31 mouse cellular contexts compared by ENCODE assay signal in the genomic region with DNA sequence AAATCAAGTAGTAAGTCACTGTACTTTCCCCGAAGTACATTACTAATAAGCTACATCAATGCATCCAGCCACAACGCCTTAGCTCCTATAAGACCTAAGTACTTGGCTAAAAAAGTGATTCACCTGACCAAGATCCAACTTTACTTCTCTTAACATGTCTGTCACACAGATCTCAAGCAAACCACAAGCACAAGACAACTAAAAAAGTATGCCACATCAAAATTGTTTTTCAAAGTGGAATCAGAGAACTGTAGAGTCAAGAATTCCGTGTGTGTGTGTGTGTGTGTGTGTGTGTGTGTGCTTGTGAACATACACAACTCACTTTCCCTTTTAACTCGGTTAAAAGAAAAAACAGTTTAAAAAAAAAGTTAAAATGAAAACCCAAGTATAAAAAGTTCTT. TPM values are rescaled to one million over a fixed set of nuclear protein-coding genes. Genes with fewer than 3 reads are reported as not detected.
DNase-seq lines count a peak whose midpoint lies in the region; ATAC-seq lines count a peak whose summit lies in the region.
"Had no signal": no experiment of that assay in that cellular context is flagged by ENCODE, and none has a peak within 500 bp of the region (broad histone marks: within the 10 kb centered on the region; RNA-seq: fewer than 3 reads in every experiment).

No protein-coding gene starts in this region.

- peak overlapping the region; percentile 24 for H3K4me2 ChIP-seq in hindbrain, embryonic 12.5 days (replicated peaks)
- H3K4me2 ChIP-seq in hindbrain, embryonic 11.5 days (replicated peaks; ENCODE audit: low read depth, low read length): no peak overlapping the region
- 0 out of 2 replicates have a peak overlapping the region, but pooled peaks have one; percentile 5 for H3K4me2 ChIP-seq in midbrain, embryonic 13.5 days (replicated peaks)
- H3K4me2 ChIP-seq in stomach, embryonic 16.5 days (ENCODE audit: low read depth, low read length): peak overlapping the region; percentile 41
- H3K4me2 ChIP-seq: embryonic facial prominence, embryonic 15.5 days; forebrain, embryonic 12.5 days; heart, embryonic 15.5 days had no signal

- H3K27ac ChIP-seq in hindbrain, embryonic 12.5 days: no peak overlapping the region
- no peak overlapping the region for H3K27ac ChIP-seq in hindbrain, embryonic 11.5 days (ENCODE audit: low read depth, low read length)
- H3K27ac ChIP-seq in midbrain, embryonic 13.5 days: no peak overlapping the region
- H3K27ac ChIP-seq in midbrain, embryonic 10.5 days (replicated peaks): no peak overlapping the region
- no peak overlapping the region for H3K27ac ChIP-seq in stomach, embryonic 16.5 days (ENCODE audit: low read length)
- H3K27ac ChIP-seq: embryonic facial prominence, embryonic 10.5 days; embryonic facial prominence, embryonic 15.5 days; forebrain, embryonic 12.5 days; heart, embryonic 10.5 days; heart, embryonic 15.5 days; hindbrain, embryonic 15.5 days; liver, embryonic 14.5 days; macrophage had no signal

- WGBS in hindbrain, embryonic 12.5 days: 84% methylated on average over 4 of the region's 4 CpGs
- WGBS in hindbrain, embryonic 11.5 days: 90% methylated on average over 4 of the region's 4 CpGs
- 85% methylated on average over 4 of the region's 4 CpGs for WGBS in midbrain, embryonic 13.5 days
- WGBS in midbrain, embryonic 10.5 days: 89% methylated on average over 4 of the region's 4 CpGs
- WGBS in stomach, embryonic 16.5 days: 64% methylated on average over 4 of the region's 4 CpGs

- no peak for DNase-seq in hindbrain, embryonic 11.5 days (ENCODE audit: low spot score)
- DNase-seq in midbrain, embryonic 10.5 days (ENCODE audit: low spot score): no peak
- peak; percentile 42 for DNase-seq in T-cell, adult 2 months (ENCODE audit: low spot score)
- no peak for DNase-seq in kidney, postnatal 25 days
- DNase-seq: adrenal gland, adult 2 months; adrenal gland, postnatal 36 days; cerebellum, adult 18-20 months; forebrain, postnatal 0 days; gastrocnemius, postnatal 14 days; kidney, adult 9 months; kidney, postnatal 10 days; layer of hippocampus, adult 9-11 months; liver; lung, adult 2 months; lung, postnatal 10 days; right cerebral cortex, postnatal 4 days; thymus, adult 18-20 months had no signal

- peaks cover 34% of the 10 kb centered on the region for H3K36me3 ChIP-seq in hindbrain, embryonic 12.5 days
- peaks cover 2% of the 10 kb centered on the region; the same call in 1 of the 2 replicates for H3K36me3 ChIP-seq in hindbrain, embryonic 11.5 days (ENCODE audit: control insufficient read depth, insufficient read depth, low read length)
- peaks cover 38% of the 10 kb centered on the region for H3K36me3 ChIP-seq in midbrain, embryonic 13.5 days
- H3K36me3 ChIP-seq in midbrain, embryonic 10.5 days: peaks cover 46% of the 10 kb centered on the region
- 0 out of 2 replicates have a peak, but pooled peaks cover under 1% of the 10 kb centered on the region for H3K36me3 ChIP-seq in stomach, embryonic 16.5 days (ENCODE audit: control insufficient read depth, insufficient read depth, low read length)
- H3K36me3 ChIP-seq: hindbrain, embryonic 15.5 days had no signal

- H3K9ac ChIP-seq in hindbrain, embryonic 12.5 days: no peak overlapping the region
- H3K9ac ChIP-seq in hindbrain, embryonic 11.5 days (ENCODE audit: low read depth, low read length): no peak overlapping the region
- H3K9ac ChIP-seq in midbrain, embryonic 13.5 days (replicated peaks): no peak overlapping the region
- H3K9ac ChIP-seq in stomach, embryonic 16.5 days (ENCODE audit: low read length): no peak overlapping the region
- H3K9ac ChIP-seq: embryonic facial prominence, embryonic 15.5 days; forebrain, embryonic 12.5 days; forebrain, postnatal 0 days; heart, embryonic 15.5 days; hindbrain, embryonic 15.5 days; liver, embryonic 14.5 days had no signal

- no peak for ATAC-seq in hindbrain, embryonic 12.5 days (ENCODE audit: low FRiP score)
- ATAC-seq in hindbrain, embryonic 11.5 days (ENCODE audit: low FRiP score): no peak
- ATAC-seq in midbrain, embryonic 13.5 days: no peak
- no peak for ATAC-seq in stomach, embryonic 16.5 days (ENCODE audit: insufficient read depth, low FRiP score)
- ATAC-seq: activated CD4-positive, CD25-positive, alpha-beta regulatory T cell, adult 4 months; forebrain, postnatal 0 days; intestine, postnatal 0 days; midbrain, embryonic 16.5 days had no signal

- H3K4me3 ChIP-seq in hindbrain, embryonic 12.5 days: no peak overlapping the region
- no peak overlapping the region for H3K4me3 ChIP-seq in hindbrain, embryonic 11.5 days (ENCODE audit: low read depth, low read length)
- H3K4me3 ChIP-seq in midbrain, embryonic 13.5 days (replicated peaks): no peak overlapping the region
- H3K4me3 ChIP-seq in midbrain, embryonic 10.5 days: no peak overlapping the region
- H3K4me3 ChIP-seq in stomach, embryonic 16.5 days (replicated peaks; ENCODE audit: low read length): no peak overlapping the region
- H3K4me3 ChIP-seq: embryonic facial prominence, embryonic 15.5 days; forebrain, embryonic 12.5 days; heart, embryonic 10.5 days; heart, embryonic 15.5 days had no signal

- peaks cover 56% of the 10 kb centered on the region for H3K4me1 ChIP-seq in hindbrain, embryonic 12.5 days
- no peaks in the 10 kb centered on the region for H3K4me1 ChIP-seq in hindbrain, embryonic 11.5 days (replicated peaks; ENCODE audit: control insufficient read depth, insufficient read depth, low read length)
- peaks cover 77% of the 10 kb centered on the region for H3K4me1 ChIP-seq in midbrain, embryonic 13.5 days (replicated peaks)
- peaks cover 42% of the 10 kb centered on the region for H3K4me1 ChIP-seq in midbrain, embryonic 10.5 days
- H3K4me1 ChIP-seq in stomach, embryonic 16.5 days (ENCODE audit: control insufficient read depth, insufficient read depth, low read length): peaks cover 55% of the 10 kb centered on the region

- H3K27me3 ChIP-seq in hindbrain, embryonic 12.5 days: no peaks in the 10 kb centered on the region
- no peaks in the 10 kb centered on the region for H3K27me3 ChIP-seq in hindbrain, embryonic 11.5 days (ENCODE audit: control insufficient read depth, insufficient read depth, low read length)
- no peaks in the 10 kb centered on the region for H3K27me3 ChIP-seq in midbrain, embryonic 13.5 days
- no peaks in the 10 kb centered on the region for H3K27me3 ChIP-seq in midbrain, embryonic 10.5 days (ENCODE audit: low read depth, poor library complexity, severe bottlenecking)
- no peaks in the 10 kb centered on the region for H3K27me3 ChIP-seq in stomach, embryonic 16.5 days (ENCODE audit: control insufficient read depth, insufficient read depth, low read length)
- H3K27me3 ChIP-seq: embryonic facial prominence, embryonic 15.5 days; forebrain, embryonic 12.5 days; heart, embryonic 15.5 days; hindbrain, embryonic 15.5 days had no signal

- H3K9me3 ChIP-seq in hindbrain, embryonic 12.5 days (replicated peaks): no peaks in the 10 kb centered on the region
- no peaks in the 10 kb centered on the region for H3K9me3 ChIP-seq in hindbrain, embryonic 11.5 days (ENCODE audit: control insufficient read depth, low read length)
- no peaks in the 10 kb centered on the region for H3K9me3 ChIP-seq in midbrain, embryonic 13.5 days
- H3K9me3 ChIP-seq in midbrain, embryonic 10.5 days (replicated peaks): no peaks in the 10 kb centered on the region
- no peaks in the 10 kb centered on the region for H3K9me3 ChIP-seq in stomach, embryonic 16.5 days (replicated peaks; ENCODE audit: control insufficient read depth, low read length)
- H3K9me3 ChIP-seq: embryonic facial prominence, embryonic 10.5 days; embryonic facial prominence, embryonic 15.5 days; forebrain, embryonic 12.5 days; heart, embryonic 10.5 days; heart, embryonic 15.5 days; hindbrain, embryonic 15.5 days had no signal

RNA-seq across cellular contexts. Expression of a gene that starts 9.1 kb away (rescaled TPM):
- 140 and 156 TPM in 2 replicates for polyA plus RNA-seq in hindbrain, embryonic 12.5 days (2016; fragmentation: Nextera tagmentation; extraction: Ambion mirVana)
- 102 and 107 TPM in 2 replicates for polyA plus RNA-seq in hindbrain, embryonic 11.5 days (2014; fragmentation: Nextera tagmentation; extraction: Ambion mirVana)
- polyA plus RNA-seq in midbrain, embryonic 13.5 days (2015; fragmentation: Nextera tagmentation; extraction: Ambion mirVana): 72.4 and 79.8 TPM in 2 replicates
- polyA plus RNA-seq in midbrain, embryonic 10.5 days (2016; fragmentation: Nextera tagmentation; extraction: Ambion mirVana): 27.6 and 43.0 TPM in 2 replicates
- 30.3 and 36.6 TPM in 2 replicates for polyA plus RNA-seq in stomach, embryonic 16.5 days (2015; fragmentation: Nextera tagmentation; extraction: Ambion mirVana)
